Mouse (Mus musculus): ENCODE measurements around the gene Dpp8.

DNA sequence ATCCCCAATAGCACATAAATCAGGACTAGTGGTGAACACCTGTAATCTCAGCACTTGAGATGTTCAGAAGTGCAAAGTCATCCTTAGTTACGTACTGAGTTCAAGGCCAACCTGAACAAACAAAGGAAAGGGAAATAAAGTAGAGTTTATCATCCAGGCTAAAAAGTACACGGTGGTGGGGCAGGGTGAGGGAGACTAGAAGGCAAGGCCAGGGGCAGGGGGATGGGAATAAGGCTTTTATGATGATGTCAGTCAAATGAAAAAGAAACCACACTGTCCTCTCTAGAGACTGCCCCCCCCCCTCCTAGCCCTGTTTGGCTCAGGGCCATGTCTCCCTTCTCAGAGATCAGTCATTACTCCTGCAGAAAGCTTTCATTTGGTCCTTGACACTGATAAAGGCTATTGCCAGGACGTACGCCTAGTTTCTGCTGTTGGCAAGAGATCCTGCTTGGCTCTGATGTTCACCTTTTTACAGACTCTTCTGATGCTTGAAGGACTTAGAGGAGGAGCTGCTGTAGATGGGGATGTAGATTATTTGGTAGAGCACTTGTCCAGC is 9.6 kb upstream of the Dpp8 start:
- TF ChIP-seq CTCF (IDR thresholded peaks at IDR 0.05) (no peak), POLR2A (IDR thresholded peaks at IDR 0.05; ENCODE audit: insufficient read depth, low read depth, low read length) (no peak)
